Mouse (Mus musculus): ENCODE measurements at regions not wholly inside any gene's neighbourhood (a gene's known extent, or its start where the extent isn't known, plus 50 kb on each side); places are given as distances from the start of the nearest gene placed in this dataset.

DNA sequence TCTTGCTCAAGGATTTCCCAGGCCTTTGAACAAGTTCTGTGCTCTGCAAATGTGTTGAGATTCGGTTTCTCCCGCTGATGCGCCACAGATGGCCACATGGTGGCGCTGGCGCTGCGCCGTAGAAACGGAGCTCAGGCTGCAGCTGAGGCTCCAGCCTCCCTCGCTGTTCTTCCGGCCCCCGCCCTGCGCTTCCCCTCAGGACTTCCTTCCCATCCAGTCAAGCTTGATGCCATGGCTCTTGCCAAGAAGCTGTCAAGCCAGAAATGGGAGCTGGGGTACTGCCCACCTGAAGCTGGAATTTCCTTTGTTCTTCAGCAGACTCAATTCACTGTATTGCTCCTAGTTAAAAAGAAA is 263.9 kb downstream of the Mpdz start:
- DNase-seq (ENCODE audit: low spot score): peak; percentile 77

DNA sequence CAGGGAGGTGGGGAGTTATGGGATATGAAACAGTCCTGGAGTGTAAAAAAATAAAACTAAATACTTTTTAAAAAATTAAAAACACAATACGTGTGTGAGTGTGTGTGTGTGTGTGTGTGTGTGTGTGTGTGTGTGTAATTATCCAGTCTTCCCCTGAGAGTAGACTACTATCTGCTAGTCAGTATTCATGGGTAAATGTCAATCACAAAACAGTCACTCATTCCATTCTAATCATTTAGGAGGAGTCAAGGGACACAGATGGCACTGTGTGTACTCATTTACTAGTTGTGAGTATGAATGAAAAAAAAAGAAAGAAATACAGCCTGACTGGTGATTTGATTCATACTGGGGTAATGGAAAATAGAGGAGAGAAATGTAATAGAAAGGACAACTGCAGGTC is 226.5 kb downstream of the Mpdz start:
- DNase-seq (ENCODE audit: low spot score): no peak

DNA sequence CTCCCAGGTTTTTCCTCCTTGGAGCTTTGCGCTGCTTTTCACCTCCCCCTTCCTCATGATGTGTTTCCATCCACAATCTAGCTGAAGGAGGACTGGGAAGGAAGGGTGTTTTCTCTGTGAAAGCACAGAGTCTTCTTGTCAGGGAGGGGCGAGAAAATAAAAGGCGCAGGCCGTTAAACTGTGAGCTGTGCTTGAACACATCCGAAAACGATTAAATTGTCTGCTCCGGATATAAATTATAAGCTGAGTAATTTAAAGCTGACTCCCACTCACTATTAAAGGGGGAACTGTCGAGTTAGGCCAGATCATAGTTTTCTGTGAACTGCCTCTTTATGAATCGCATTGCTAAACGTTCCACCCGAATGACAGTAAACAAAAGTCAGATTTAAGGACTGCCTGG is 224.6 kb downstream of the Mpdz start:
- DNase-seq (ENCODE audit: low spot score): no peak

DNA sequence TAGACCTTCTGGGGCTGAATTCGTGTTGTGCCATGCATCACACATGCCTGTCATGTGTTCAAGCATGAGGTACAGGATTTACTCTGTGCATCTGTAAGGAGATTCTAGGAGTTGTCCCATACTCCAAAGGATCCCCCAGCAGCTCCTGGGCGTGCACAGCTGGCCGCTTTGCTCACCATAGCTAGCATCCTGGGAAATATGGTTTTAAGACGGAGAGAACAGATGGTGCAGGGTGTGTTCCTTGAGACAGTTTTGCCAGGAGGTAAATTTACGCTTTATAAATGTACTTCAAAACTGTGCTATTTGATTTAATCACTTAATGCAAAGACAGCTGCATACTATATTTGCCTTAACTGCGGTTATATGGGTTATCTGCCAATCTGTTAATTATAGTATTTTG is 220.6 kb downstream of the Mpdz start:
- DNase-seq (ENCODE audit: low spot score): no peak

DNA sequence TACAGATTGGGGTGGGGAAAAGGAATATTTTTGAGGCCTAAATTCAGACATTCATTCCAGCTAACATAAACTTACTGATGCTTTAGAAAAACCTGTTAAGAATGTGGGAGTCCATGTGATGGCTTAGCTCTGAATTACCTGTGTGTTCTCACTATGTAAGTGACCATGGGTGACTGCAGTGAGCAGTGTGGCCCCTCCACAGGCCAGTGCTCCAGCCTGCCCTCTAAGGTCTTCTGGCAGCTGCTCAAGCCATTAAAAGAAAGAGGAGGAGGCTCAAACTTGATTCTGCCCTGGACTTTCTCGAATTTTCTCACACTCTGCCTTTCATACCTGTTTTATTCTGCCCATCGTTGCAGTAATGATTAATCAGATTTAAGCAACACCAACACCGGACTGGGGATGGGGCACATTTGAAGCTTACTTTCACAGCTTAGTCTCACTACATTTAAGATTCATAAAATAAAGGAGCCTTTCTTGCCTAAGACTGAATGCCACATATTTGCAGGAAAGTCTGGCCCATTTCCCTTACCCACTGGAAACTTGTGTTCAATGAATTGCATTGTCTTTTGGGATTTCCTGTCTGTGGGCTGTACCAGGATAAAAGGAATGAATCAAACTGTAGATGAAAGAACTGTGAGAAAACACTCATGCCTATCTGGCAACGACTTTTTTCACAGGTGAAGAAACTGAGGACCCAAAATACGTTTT is 220.0 kb downstream of the Mpdz start:
- DNase-seq (ENCODE audit: low spot score): no peak
